Mouse (Mus musculus) cerebral cortex, adult 2 months (tissue): Measurements from ENCODE around the gene Slc7a6os.

Experiments used
- WGBS: fragments of 180-500 bp; shearing (Covaris S2); methylation state at CpG from one replicate; pipeline ENCODE4 v1.1.7; 2018; 5-methylcytosine and 5-hydroxymethylcytosine counted together

Gene Slc7a6os

DNA sequence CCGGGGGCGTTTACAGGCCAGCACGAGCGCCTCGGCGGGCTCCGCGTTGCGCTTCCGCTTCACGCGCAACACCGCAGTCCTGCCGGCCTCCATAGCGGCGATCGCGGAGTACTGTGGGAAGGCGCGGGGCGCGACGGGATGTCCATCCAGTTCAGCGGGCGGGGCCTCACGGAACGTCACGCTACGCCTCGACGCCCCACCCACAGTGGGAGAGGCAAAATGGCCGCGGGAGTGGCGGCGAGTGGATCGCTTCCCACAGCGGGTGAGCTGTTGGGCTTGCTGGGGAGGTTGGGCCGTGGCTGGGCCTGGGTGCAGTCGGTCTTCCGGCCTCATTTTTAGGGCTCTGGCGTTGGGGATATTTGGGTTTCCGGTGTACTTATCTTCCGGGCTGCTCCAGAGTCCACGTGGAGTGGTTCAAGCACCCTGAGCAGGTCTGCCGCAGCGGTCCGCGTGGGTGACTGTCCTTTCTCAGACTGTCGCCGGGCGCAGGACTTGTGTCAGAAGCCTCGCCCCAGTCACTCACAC, at the start of gene Slc7a6os, which contains the start of gene Prmt7:
Gene Slc7a6os, minus strand, starts transcription at position 115 of the 525 bp plus-strand sequence.
Gene Prmt7, plus strand, starts transcription at position 116 of the 525 bp plus-strand sequence.
- WGBS = under 1% methylated on average over 52 of the region's 52 CpGs

DNA sequence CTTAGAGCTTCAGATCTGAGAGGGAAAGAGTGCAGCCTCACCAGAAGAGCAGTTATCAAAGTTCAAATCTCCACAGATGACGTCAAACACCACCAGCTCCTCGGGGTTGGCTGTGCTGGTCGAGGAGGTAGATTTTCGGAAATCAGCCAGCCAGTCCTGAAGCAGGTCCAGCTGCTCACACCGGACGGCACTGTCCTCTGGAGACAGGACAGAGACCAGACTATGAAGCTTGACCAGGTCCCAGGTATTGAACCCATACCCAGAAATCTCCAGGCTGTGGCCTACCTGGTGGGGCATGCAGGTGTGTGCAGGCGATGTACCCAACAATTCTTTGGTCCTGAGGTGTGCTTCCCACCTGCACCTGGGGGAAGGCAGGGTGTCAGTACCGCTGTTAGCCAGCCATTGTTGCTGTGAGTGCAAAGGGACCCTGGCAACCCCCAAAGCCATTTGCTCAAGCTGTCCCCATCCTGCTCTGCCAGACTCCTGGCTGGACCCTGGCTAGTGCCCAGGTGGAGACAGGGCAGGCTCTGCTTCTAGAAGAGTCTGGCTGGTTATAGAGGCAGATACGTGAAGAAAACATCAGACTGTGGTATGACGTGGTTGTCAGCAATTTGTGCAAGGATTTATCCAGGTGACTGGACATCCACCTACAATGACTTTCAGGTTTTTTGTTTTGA, 49.0 kb upstream of the Slc7a6os start:
- WGBS = 93% methylated on average over 10 of the region's 10 CpGs

GRCm38 (mm10) chr8:106258169-106258568, 47.4 kb upstream of the Slc7a6os start:
- WGBS = 19% methylated on average over 1 of the region's 1 CpGs

- WGBS = 46% methylated on average over 4 of the region's 4 CpGs
Measured at GRCm38 (mm10) chr8:106250186-106250585, 39.5 kb upstream of the Slc7a6os start.

- 80% methylated on average over 5 of the region's 5 CpGs for WGBS
Measured at GRCm38 (mm10) chr8:106237106-106237505, 26.4 kb upstream of the Slc7a6os start.

DNA sequence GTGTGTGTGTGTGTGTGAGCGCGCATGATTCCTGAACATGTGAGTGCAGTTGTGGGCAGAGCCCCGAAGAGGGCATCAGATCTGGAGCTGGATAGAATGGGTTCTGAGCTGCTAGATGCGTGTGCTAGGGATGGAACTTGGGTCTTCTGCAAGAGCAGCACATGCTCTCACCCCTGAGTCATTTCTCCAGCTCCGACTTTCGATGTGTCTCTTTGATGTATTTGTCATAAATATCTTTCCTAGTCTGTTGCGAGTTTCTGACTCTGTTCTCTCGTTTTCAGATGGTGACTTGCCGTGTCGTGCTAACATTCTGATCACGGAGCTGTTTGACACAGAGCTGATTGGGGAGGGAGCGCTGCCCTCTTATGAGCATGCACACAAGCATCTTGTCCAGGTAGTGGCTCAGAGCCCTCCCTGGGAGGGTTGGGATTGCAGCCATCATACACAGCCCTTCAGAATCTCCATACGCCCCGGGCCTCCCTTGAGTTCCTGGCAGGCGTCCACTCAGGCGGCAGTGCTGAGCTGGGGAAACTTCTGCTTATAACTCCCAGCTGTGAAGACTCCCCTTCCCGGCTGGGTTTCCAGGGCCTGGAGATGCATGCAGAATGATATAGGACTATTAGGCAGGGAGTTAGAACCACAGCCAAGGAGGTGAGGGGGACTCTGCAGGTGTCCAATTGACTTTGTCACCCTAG, 24.0 kb upstream of the Slc7a6os start:
- 65% methylated on average over 17 of the region's 17 CpGs for WGBS

- WGBS = 80% methylated on average over 3 of the region's 3 CpGs
Measured at GRCm38 (mm10) chr8:106232751-106233150, 22.0 kb upstream of the Slc7a6os start.

DNA sequence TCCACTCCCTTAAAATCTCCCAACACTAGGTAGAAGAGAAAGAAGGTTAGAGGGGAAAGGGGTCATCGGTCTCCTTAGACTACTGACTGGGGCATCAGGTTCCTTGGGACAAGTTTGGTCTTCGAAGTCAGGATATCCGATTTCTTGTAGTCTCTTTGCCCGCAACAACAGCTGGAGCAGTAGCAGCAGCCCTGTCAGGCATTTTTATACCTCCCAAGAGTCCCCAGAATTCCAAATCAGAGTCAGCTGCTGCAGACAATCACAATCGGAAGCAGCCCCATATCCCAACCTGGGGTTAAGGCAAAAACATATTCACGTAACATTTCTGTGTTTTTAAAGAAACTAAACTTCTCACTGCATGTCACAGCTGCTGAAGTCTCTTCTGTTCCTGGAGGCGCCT, 20.8 kb upstream of the Slc7a6os start:
- WGBS = 97% methylated on average over 7 of the region's 7 CpGs

DNA sequence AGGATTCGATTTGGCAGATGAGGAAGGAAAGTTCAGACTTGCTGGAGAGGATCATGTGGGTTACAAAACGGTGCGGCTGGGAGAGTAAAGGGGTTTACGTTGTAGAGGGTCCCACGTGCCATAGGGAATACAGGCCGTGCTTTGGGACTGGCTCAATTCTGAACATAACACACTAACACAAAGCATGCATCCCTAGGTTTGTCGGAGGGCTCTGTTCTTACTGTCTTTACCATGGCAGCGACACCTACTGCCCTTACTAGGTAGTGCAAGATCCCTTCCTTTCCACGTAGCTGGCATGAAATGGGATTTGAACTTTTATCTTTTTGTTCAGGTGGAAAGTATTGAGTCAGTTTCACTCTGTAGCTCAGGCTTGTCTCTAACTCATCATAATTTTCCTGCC, 15.9 kb upstream of the Slc7a6os start:
- 38% methylated on average over 9 of the region's 9 CpGs for WGBS

- 92% methylated on average over 3 of the region's 3 CpGs for WGBS
Measured at GRCm38 (mm10) chr8:106219620-106220019, 8.9 kb upstream of the Slc7a6os start.

- WGBS = 89% methylated on average over 3 of the region's 3 CpGs
Measured at GRCm38 (mm10) chr8:106213959-106214358, 3.2 kb upstream of the Slc7a6os start.

DNA sequence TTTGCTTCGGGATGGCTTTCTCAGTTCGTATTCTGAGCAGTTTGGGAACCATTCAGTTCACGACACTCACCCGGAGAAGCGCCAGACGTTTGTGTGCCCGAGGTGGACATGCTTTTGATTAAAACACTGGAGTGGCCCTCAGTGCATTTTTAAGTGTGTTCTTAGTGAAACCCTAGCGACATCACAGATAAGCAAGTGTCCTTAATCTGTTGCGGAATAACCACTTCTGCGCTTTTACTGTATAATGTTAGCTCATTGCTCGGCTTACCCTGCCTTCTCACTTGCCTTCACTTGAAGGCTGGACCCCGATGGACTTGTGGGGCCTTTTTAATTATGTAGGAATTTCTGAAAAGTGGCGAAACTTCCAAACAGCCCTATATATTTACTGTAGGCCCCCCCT, 686 bp upstream of the Slc7a6os start:
- 3% methylated on average over 13 of the region's 13 CpGs for WGBS

DNA sequence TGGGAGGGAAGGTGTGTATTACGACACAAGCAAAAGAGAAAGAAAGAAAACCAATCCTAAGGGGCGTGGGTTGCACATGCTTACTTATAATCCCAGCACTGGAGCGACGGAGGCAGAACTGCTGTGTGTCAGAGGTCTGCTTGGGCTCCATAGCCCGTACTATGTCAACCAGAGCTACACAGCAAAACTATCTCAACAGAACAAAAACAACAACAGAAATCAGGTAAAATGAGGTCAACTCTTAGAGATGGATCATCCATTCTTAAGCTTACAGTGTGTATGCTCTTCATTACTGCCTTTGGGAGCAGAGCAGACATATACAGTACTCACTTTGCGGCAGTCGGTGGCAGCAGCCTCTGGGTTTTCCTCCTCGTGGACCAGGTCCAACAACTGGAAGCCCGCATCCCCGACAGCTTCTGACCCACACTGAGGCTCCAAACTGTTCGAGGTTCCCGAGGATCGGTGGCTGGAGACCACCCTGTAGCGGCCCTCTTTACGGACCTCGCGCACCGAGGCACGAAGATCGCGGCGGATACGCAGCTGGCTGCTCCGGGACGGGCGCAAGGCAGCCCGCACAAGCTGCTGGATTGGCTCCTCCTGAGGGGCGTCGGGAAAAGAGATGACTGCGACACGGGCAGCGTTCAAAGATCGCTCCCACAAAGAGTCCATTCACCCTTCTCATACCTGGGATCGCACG, 552 bp downstream of the Slc7a6os start:
- WGBS = under 1% methylated on average over 35 of the region's 35 CpGs

- 43% methylated on average over 3 of the region's 3 CpGs for WGBS
Measured at GRCm38 (mm10) chr8:106199596-106199995, 11.1 kb downstream of the Slc7a6os start.

DNA sequence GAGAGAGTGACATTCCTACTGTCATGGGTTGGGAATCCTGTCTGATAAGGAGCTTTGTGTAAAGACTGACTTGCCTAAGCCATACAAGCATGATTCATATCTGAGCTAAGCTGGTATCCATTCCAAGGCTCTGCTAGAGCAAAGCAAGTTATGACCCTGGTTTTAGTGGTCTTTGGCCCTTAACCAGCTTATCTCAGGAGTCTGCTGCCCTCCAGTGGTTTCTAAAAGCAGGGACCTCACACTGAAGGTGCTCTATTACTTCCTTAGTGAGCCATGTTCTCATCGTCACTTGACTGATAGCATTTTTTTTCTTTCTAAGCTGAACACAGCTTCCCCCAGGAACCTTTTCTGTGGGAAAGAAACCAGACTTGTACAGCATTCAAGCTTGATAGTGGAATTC, 12.0 kb downstream of the Slc7a6os start:
- WGBS = 9% methylated on average over 1 of the region's 1 CpGs

- WGBS = 67% methylated on average over 5 of the region's 5 CpGs
Measured at GRCm38 (mm10) chr8:106194062-106194461, 16.7 kb downstream of the Slc7a6os start.

GRCm38 (mm10) chr8:106193162-106193561, 17.6 kb downstream of the Slc7a6os start:
- WGBS = 74% methylated on average over 6 of the region's 6 CpGs

- WGBS = 93% methylated on average over 5 of the region's 5 CpGs
Measured at GRCm38 (mm10) chr8:106191639-106192038, 19.1 kb downstream of the Slc7a6os start.

GRCm38 (mm10) chr8:106189162-106189561, 21.6 kb downstream of the Slc7a6os start:
- WGBS = 61% methylated on average over 4 of the region's 4 CpGs

- WGBS = 86% methylated on average over 3 of the region's 3 CpGs
Measured at GRCm38 (mm10) chr8:106186394-106186793, 24.3 kb downstream of the Slc7a6os start.

DNA sequence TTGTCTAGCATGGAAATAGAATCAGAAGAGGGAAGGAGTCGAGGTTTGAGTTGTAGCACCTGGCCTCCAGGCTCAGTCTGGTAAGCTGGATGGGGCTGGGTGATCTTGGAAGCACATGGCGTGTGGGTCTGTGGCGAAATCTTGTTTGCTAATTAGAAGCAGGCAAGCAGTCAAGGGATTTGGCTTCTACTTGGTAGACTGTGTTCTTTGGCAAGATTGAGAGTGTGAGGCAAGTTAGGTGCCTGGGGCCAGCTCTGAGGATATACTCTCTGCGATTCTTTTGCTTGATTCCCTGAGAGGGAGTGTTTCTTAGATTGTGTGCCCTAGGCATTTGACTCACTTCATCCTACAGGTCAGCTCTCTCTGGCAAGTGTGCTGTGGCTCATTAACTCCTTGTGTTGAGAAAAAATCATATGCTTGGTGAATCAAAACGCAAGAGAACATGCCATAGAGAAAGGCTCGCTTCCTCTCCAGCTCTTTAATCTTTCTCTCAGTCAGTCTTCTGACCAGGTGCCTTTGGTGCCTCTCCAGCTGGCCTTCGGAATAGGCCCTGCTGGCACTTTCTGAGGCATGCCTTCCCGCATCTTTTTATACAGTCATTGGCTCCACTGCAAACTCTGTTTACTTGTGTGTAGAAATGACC, 25.0 kb downstream of the Slc7a6os start:
- 46% methylated on average over 8 of the region's 8 CpGs for WGBS

DNA sequence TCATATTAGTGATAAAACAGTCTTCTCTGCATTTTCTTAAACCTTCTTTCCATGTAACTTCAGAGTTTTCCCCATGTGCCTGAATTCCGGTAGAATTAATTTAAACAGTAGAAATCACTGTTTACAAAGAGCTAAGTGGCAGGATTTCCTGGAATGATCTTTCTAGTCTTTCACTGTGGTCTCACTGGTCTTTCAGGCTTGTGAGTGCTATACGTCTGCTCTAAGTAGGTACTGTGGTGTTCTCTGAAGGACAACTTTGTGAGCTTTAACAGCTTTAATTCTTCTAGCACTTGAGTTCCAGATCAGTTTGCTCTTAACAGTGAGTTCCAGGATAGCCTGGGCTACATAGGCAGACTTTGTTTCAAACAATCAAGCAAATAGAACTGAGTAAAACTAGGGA, 32.3 kb downstream of the Slc7a6os start:
- WGBS = 73% methylated on average over 2 of the region's 2 CpGs
